Comparison of ENCODE assay signal across 8 mouse cellular contexts in genomic region chr5:48240751-48241150, GRCm38 (mm10).
DNase-seq lines count a peak whose midpoint lies in the region; ATAC-seq and TF ChIP-seq lines count a peak whose summit lies in the region.
"Not testable (repeated sequence)": the region's sequence is repeated elsewhere in the genome, so short reads cannot be mapped to it uniquely, and the experiment has no call there.

No protein-coding gene starts in this region.

- peak; percentile 3 for DNase-seq in 3134 (ENCODE audit: extremely low read depth, insufficient read length, low spot score)
- peak; percentile 3 for DNase-seq in adrenal gland, adult 8-10 months
- DNase-seq in embryo, embryonic 10.5 days (ENCODE audit: low spot score) = peak; percentile 77
- DNase-seq in frontal cortex, postnatal 14 days (ENCODE audit: low spot score in 2 of 2) = peak; percentile 10 to 29
- DNase-seq in hindbrain, postnatal 0 days (ENCODE audit: low spot score) = peak; percentile 84
- peak; percentile 48 to 62 for DNase-seq in layer of hippocampus, postnatal 10 days (ENCODE audit: low spot score in 2 of 2)
- peak; percentile 46 for DNase-seq in lung, postnatal 14 days
- peak; percentile 81 for DNase-seq in retina, embryonic 14.5 days (ENCODE audit: low spot score)

- not testable (repeated sequence) for H3K27ac ChIP-seq in hindbrain, postnatal 0 days

- H3K4me2 ChIP-seq in hindbrain, postnatal 0 days (ENCODE audit: low read depth, low read length) = not testable (repeated sequence)

- not testable (repeated sequence) for H3K4me1 ChIP-seq in hindbrain, postnatal 0 days (ENCODE audit: insufficient read depth, low read length)

- TF ChIP-seq CTCF in hindbrain, postnatal 0 days (IDR thresholded peaks at IDR 0.05; ENCODE audit: low read depth) = peak; percentile 84

- peak; percentile 72 for ATAC-seq in hindbrain, postnatal 0 days

- 34% methylated on average over 6 of the region's 6 CpGs for WGBS in hindbrain, postnatal 0 days

- not testable (repeated sequence) for H3K36me3 ChIP-seq in hindbrain, postnatal 0 days (ENCODE audit: insufficient read depth, low read length)

- H3K9me3 ChIP-seq in hindbrain, postnatal 0 days (ENCODE audit: low read length) = not testable (repeated sequence)

- not testable (repeated sequence) for H3K27me3 ChIP-seq in hindbrain, postnatal 0 days (ENCODE audit: insufficient read depth, low read length)

- not testable (repeated sequence) for H3K9ac ChIP-seq in hindbrain, postnatal 0 days (replicated peaks; ENCODE audit: low read length)

- not testable (repeated sequence) for H3K4me3 ChIP-seq in hindbrain, postnatal 0 days (ENCODE audit: low read length)

Comparison
In these comparisons a context has a peak if more than half of its experiments do, and no peak if none do; other contexts are left out.
1. DNase-seq: peak in every context shown above with its lines; median percentile 84 in hindbrain, postnatal 0 days; 81 in retina, embryonic 14.5 days; 77 in embryo, embryonic 10.5 days; 55 in layer of hippocampus, postnatal 10 days; 46 in lung, postnatal 14 days; 20 in frontal cortex, postnatal 14 days; 3 in 3134; 3 in adrenal gland, adult 8-10 months.